Mouse (Mus musculus): ENCODE data around the gene Dnm3. TPM values are rescaled to one million over a fixed set of nuclear protein-coding genes. Genes with fewer than 3 reads are reported as not detected.

Dnm3 gene
- polyA plus RNA-seq, 1 experiment from 2014 or later: 33.5 TPM

DNA sequence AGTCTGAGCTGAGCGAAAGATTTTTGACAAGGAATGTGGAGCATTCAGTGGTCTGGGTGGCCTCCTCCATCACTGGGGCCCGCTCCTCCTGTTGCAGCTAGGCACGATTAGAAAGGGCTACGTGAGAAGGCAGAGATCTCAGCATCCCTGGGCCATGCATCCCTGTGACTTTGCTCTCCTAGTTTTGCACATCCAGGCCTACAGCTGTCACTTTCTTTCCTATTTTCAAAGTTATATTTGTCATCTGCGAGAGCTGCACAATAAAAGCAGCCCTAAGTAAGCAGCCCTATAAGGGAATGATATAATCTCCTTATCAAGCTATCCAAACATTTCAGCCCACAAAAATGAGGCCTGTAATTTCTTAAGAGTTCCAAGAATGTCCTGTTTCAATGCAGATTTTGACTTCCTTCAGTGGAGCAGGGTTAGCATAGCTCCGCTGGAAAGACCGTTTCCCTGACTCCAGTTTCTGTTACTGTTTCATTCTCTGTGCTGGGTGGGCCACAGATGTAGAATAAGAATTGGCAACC is 252.2 kb downstream of the Dnm3 start:
- Histone ChIP-seq H3K36me3 (no peaks in the 10 kb centered on the region), H3K9me3 (no peaks in the 10 kb centered on the region), H3K4me1 (replicated peaks) (no peaks in the 10 kb centered on the region), H3K4me2 (replicated peaks) (no peak overlapping the region), H3K9ac (replicated peaks) (no peak overlapping the region), H3K4me3 (replicated peaks) (no peak overlapping the region), H3K27me3 (no peaks in the 10 kb centered on the region), H3K27ac (no peak overlapping the region)
- WGBS: 69% methylated on average over 7 of the region's 7 CpGs
- no peak for ATAC-seq

DNA sequence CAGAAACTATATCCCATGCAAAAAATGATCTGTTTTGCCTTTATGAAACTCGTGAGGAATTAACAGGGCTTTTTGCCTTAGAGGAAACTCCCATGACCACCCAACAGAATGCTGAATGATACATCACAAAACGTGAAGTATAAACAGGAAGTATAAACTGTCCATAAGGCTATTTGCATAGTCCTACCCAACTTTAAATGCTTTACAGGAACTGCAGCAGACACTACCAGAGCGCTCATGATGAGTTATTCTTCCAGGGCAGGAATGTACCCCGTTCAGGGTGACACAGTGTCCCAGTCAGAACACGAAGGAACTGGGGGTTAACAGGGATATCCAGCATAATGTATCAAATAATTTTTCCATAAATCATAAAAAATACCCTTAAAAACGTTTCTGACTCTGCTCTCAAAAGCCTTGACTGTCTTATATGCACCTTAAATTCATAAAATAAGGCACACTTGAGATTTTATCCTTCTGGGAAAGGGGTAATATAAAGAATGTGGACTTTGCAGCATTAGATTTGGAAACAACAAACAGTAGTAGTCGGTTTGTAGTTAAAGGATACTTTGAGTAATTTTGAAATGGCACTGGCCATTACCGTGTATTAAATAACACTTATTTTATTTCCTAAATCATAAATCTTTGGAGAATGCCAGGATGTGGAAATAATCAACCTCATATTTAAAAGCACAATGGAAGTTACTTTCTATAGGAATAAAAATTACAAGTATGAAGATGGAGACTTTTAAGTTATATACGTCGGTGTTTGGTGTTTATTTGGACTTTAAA is 252.8 kb downstream of the Dnm3 start:
- Histone ChIP-seq H3K27me3 (no peaks in the 10 kb centered on the region), H3K4me1 (replicated peaks) (no peaks in the 10 kb centered on the region), H3K9ac (replicated peaks) (no peak overlapping the region), H3K27ac (no peak overlapping the region), H3K9me3 (no peaks in the 10 kb centered on the region), H3K4me3 (replicated peaks) (no peak overlapping the region), H3K36me3 (no peaks in the 10 kb centered on the region), H3K4me2 (replicated peaks) (no peak overlapping the region)
- ATAC-seq: no peak
- WGBS: 79% methylated on average over 10 of the region's 10 CpGs

DNA sequence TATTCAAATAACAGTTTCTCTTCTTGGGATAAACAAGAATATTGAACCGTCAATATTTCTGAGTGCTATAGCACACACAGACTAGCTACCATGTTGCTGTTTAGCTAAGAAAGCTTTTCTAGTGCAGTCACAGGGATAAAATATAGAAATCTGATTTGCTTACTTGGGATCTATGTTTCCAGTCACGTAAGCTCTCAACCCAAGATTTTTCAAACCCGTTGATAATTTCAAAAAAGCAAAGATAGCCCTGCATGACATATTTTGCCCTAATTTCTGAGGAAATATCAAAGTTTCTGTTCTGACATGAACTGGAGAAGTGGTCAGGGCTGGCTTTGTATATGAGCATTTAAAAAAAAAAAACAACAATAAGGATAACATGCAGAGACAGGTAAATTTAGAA is 253.8 kb downstream of the Dnm3 start:
- Histone ChIP-seq H3K36me3 (no peaks in the 10 kb centered on the region), H3K4me3 (replicated peaks) (no peak overlapping the region), H3K9ac (replicated peaks) (no peak overlapping the region), H3K27ac (no peak overlapping the region), H3K9me3 (no peaks in the 10 kb centered on the region), H3K4me2 (replicated peaks) (no peak overlapping the region), H3K27me3 (no peaks in the 10 kb centered on the region), H3K4me1 (replicated peaks) (no peaks in the 10 kb centered on the region)
- 93% methylated on average over 3 of the region's 3 CpGs for WGBS
- ATAC-seq: no peak

DNA sequence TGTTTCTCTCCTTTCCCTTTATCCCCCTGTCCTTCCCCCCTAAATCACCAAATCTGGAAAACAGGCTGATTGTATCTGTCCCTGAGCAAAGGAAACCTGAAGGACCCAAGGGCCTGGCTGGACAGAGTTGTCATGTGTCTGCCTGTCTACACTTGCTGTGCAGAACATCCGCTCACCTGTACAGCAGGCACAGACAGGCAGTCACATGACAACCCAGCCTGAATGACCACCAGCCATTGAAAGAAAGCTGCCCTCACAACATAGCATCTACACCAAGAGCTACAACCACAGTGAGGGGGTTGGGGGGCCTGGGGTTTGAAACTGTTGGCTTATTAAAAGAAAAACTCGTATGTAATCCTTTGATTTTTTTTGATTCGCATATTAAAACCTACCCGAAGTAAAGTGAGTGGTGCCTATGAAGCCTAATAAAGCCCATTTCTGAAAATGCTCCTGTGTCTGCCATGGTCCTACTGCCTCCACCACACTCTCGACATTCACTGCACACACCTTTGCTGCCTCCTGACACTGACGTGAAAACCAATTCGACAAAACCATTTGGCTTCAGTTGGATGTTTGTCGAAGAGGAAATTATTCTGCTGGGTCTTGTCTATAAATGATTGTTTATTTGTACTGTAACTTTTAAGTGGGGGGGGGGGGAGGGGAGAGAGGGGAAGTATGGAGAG is 254.4 kb downstream of the Dnm3 start:
- no peak overlapping the region for H3K4me3 ChIP-seq (replicated peaks)
- no peaks in the 10 kb centered on the region for H3K36me3 ChIP-seq
- no peaks in the 10 kb centered on the region for H3K27me3 ChIP-seq
- ATAC-seq: no peak
- no peak overlapping the region for H3K27ac ChIP-seq
- WGBS: 89% methylated on average over 8 of the region's 8 CpGs
- H3K9ac ChIP-seq (replicated peaks): no peak overlapping the region
- no peaks in the 10 kb centered on the region for H3K4me1 ChIP-seq (replicated peaks)
- H3K4me2 ChIP-seq (replicated peaks): no peak overlapping the region
- no peaks in the 10 kb centered on the region for H3K9me3 ChIP-seq

DNA sequence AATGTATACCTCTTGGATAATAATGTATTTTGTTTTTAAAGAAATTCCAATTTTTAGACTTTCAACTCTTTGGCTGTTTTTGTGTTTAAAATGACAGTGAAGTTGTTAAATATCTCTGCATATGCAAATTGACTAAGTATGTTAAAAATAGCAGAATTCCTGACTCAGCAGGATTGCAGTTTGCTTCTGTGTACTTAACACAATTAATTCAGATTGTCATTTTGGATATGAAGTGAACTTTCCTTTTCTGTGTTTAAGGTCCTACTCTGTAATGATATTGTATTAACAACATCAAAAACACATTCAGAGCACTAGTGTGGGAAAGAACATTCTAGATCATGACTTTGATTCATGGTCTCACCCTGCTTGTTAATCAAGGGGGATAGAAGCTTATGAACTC is 255.5 kb downstream of the Dnm3 start:
- Histone ChIP-seq H3K36me3 (no peaks in the 10 kb centered on the region), H3K4me2 (replicated peaks) (no peak overlapping the region), H3K9ac (replicated peaks) (no peak overlapping the region), H3K9me3 (no peaks in the 10 kb centered on the region), H3K4me3 (replicated peaks) (no peak overlapping the region), H3K27ac (no peak overlapping the region), H3K4me1 (replicated peaks) (no peaks in the 10 kb centered on the region), H3K27me3 (no peaks in the 10 kb centered on the region)
- ATAC-seq: no peak

DNA sequence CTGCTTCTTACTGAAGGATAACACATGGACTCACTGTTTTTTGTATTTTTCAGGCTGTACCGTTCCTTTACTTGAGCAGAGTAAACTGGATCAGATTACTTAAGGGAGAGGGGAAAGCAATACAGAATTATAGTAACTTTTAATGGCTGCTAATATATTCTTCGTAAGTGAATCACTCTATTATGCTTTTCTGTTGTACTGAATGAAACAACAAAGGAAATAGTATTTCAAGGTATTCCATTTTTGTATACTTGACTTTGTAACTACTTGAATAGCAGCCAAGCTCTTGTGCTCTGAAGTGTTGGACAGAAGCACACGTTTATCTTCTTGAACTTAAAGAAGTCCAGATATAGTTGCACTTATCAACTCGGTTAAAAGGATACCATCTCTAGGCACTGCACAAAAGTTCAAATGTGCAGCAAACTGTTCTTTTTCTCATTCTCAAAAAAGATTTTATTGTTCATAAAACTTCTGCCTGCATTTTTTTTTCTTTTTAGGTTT is 256.0 kb downstream of the Dnm3 start:
- Histone ChIP-seq H3K4me3 (replicated peaks) (no peak overlapping the region), H3K4me2 (replicated peaks) (no peak overlapping the region), H3K36me3 (no peaks in the 10 kb centered on the region), H3K27ac (no peak overlapping the region), H3K4me1 (replicated peaks) (no peaks in the 10 kb centered on the region), H3K27me3 (no peaks in the 10 kb centered on the region), H3K9me3 (no peaks in the 10 kb centered on the region), H3K9ac (replicated peaks) (no peak overlapping the region)
- no peak for ATAC-seq
- WGBS: 68% methylated on average over 4 of the region's 4 CpGs

DNA sequence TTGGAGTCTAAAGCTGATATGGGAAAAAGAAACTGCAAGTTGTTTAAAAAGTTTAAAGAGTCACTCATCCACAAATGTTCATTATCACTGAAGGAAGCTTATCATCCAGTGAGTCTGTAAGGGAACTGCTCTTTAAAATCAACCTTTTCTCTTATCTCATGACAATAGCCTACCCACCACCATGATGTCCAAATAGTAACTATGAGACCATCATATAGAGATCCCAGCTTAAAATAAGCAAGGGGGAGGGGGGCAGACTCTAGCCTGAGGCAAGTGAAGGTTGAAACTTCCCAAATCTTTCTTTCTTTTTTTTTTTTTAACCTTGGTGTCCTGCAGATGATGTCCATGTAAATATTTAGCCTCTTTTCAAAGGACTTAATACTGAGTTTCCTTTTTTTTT is 256.9 kb downstream of the Dnm3 start:
- Histone ChIP-seq H3K36me3 (no peaks in the 10 kb centered on the region), H3K9me3 (no peaks in the 10 kb centered on the region), H3K27me3 (no peaks in the 10 kb centered on the region), H3K4me1 (replicated peaks) (no peaks in the 10 kb centered on the region), H3K27ac (no peak overlapping the region), H3K9ac (replicated peaks) (no peak overlapping the region), H3K4me2 (replicated peaks) (no peak overlapping the region), H3K4me3 (replicated peaks) (no peak overlapping the region)
- ATAC-seq: no peak

DNA sequence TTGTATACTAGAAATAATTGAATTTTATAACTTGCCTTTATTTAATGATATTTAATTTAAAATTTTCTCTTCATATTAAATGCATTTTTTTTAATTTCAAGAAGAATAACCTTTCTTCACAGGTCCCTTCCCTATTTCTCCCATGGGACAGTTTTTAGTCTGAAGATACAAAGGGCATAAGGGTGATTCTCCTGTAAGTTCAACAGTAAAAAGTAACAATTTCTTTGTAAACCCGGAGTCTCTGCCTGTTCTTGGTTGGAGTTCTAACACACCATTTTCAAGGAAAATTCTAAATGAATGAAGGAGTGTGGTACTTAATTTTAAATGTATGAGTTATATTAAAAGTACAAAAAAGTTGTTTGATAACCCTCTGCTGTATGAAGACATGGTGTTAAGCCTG is 258.1 kb downstream of the Dnm3 start:
- Histone ChIP-seq H3K36me3 (no peaks in the 10 kb centered on the region), H3K4me2 (replicated peaks) (no peak overlapping the region), H3K27ac (no peak overlapping the region), H3K4me3 (replicated peaks) (no peak overlapping the region), H3K27me3 (no peaks in the 10 kb centered on the region), H3K9me3 (no peaks in the 10 kb centered on the region), H3K9ac (replicated peaks) (no peak overlapping the region), H3K4me1 (replicated peaks) (no peaks in the 10 kb centered on the region)
- ATAC-seq: no peak
- WGBS: 96% methylated on average over 1 of the region's 1 CpGs

DNA sequence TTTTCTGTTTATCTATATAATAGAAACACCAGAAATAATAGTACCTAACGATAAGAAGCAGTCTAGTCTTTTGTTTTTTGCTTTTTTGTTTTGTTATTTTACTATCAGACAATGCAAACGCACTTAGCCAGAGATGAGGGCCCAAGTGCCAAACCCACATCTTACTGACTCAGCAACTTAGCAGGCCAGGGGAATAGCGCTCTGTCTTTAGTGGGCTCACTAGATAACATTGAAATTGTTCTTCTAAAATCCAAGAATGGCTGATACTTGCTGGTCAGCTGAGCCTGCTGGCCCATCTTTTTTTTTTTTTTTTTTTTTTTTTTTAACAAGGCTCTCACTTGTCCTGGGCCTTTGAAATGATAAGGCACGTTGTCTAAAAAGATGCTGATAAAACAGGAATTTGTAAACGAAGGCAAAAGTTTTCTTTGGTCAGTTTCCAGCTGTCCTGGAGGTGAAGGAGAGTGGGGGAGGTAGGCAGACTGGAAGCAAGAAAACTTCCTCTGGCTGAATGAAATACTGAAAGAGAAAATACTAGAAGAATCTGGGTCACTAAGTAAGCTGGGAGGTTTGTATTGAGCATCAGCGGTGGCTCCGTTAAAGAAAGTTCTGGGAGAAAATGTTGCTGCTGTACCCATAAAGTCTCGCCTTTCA is 259.2 kb downstream of the Dnm3 start:
- no peak overlapping the region for H3K9ac ChIP-seq (replicated peaks)
- no peaks in the 10 kb centered on the region for H3K4me1 ChIP-seq (replicated peaks)
- 77% methylated on average over 8 of the region's 8 CpGs for WGBS
- H3K4me3 ChIP-seq (replicated peaks): no peak overlapping the region
- H3K9me3 ChIP-seq: no peaks in the 10 kb centered on the region
- no peaks in the 10 kb centered on the region for H3K27me3 ChIP-seq
- no peak overlapping the region for H3K4me2 ChIP-seq (replicated peaks)
- no peaks in the 10 kb centered on the region for H3K36me3 ChIP-seq
- no peak overlapping the region for H3K27ac ChIP-seq
- no peak for ATAC-seq

DNA sequence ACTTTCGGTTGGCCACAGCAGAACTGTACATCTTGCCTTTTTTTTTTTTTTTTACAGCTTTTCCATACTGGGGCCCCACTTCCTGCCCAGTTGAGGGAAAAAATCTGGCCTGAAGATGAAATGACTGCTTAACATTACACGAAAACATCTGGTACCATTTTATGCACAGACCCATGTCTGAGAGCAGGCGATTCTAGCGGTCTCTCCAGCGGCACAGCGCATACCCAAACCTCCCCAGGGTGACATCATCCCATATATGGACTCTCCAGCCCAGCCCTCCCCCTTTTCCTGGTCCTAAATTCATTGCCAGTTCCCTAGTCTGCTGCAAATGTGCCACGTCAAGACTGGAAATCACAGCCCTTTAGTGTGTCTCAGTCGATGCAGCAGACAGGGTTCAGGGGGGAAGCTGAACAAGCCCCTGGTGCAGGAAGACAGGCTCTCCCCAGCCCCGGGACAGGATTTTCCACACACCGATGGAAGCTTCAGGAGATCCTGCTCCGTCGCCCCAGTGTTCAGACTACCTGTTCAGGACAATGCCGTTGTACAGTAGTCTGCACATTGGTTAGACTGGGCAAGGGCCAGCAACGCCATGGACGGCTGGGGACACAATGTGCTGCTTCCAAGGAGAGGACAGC is 260.4 kb downstream of the Dnm3 start:
- no peak overlapping the region for H3K4me2 ChIP-seq (replicated peaks)
- H3K27ac ChIP-seq: no peak overlapping the region
- no peaks in the 10 kb centered on the region for H3K36me3 ChIP-seq
- ATAC-seq: no peak
- H3K9me3 ChIP-seq: no peaks in the 10 kb centered on the region
- 0 out of 2 replicates have a peak, but pooled peaks cover 3% of the 10 kb centered on the region for H3K27me3 ChIP-seq
- no peak overlapping the region for H3K4me3 ChIP-seq (replicated peaks)
- 78% methylated on average over 15 of the region's 15 CpGs for WGBS
- no peaks in the 10 kb centered on the region for H3K4me1 ChIP-seq (replicated peaks)
- no peak overlapping the region for H3K9ac ChIP-seq (replicated peaks)

DNA sequence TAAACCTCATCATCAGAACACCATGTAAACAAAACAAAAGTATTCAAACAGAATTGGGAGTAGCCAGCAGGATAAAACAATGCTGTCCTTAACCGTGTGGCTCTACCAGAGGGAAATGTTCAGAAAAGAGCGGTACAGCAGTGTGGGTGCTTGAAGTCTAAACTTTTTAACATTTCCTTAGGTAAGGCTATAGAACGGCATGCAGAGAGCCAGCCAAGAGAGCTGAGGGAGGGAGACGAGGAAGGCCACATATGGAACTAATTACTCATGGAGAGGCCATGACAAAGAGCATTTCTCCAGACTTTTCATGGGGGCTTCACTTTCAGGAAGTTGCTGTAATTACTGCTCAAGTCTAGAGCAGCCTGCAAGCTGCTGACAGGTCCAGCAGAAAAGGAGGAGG is 261.2 kb downstream of the Dnm3 start:
- no peaks in the 10 kb centered on the region for H3K9me3 ChIP-seq
- ATAC-seq: no peak
- no peaks in the 10 kb centered on the region for H3K4me1 ChIP-seq (replicated peaks)
- 0 out of 2 replicates have a peak, but pooled peaks cover 4% of the 10 kb centered on the region for H3K27me3 ChIP-seq
- H3K4me3 ChIP-seq (replicated peaks): no peak overlapping the region
- WGBS: 34% methylated on average over 4 of the region's 4 CpGs
- H3K27ac ChIP-seq: no peak overlapping the region
- H3K4me2 ChIP-seq (replicated peaks): no peak overlapping the region
- H3K36me3 ChIP-seq: no peaks in the 10 kb centered on the region
- no peak overlapping the region for H3K9ac ChIP-seq (replicated peaks)

DNA sequence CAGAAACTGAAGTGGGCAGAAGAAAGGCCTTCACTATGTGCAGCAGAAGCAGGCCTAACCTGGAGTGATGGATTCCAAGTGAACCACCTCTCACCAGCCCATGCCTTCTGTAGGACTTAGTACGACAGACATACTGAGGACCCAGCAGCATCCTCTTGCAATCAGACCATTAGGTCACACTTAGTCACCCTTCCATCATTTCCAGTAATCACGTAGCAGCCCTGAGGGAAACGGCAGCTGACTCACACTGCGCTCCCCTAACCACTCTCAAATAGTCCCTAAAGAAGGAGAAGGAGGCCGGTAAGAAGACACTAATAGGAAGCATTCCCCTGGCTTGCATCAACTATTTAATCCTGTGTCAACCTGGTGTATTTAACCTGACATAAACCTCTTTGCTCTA is 262.1 kb downstream of the Dnm3 start:
- Histone ChIP-seq H3K36me3 (no peaks in the 10 kb centered on the region), H3K4me3 (replicated peaks) (no peak overlapping the region), H3K4me2 (replicated peaks) (no peak overlapping the region), H3K27ac (no peak overlapping the region), H3K9ac (replicated peaks) (no peak overlapping the region), H3K27me3 (0 out of 2 replicates have a peak, but pooled peaks cover 4% of the 10 kb centered on the region), H3K9me3 (no peaks in the 10 kb centered on the region), H3K4me1 (replicated peaks) (peaks cover under 1% of the 10 kb centered on the region; the same call in 1 of the 2 replicates)
- no peak for ATAC-seq
- 77% methylated on average over 5 of the region's 5 CpGs for WGBS
